Mouse (Mus musculus): Measurements from ENCODE around the gene Gm28635. TPM values are rescaled to one million over a fixed set of nuclear protein-coding genes. Genes with fewer than 3 reads are reported as not detected.
A peak's percentile ranks its signal among the peaks of the same experiment; 100 is the strongest.

The Gm28635 gene
- polyA plus RNA-seq (2015; fragmentation: Nextera tagmentation; extraction: Ambion mirVana): not detected in 2 replicates

DNA sequence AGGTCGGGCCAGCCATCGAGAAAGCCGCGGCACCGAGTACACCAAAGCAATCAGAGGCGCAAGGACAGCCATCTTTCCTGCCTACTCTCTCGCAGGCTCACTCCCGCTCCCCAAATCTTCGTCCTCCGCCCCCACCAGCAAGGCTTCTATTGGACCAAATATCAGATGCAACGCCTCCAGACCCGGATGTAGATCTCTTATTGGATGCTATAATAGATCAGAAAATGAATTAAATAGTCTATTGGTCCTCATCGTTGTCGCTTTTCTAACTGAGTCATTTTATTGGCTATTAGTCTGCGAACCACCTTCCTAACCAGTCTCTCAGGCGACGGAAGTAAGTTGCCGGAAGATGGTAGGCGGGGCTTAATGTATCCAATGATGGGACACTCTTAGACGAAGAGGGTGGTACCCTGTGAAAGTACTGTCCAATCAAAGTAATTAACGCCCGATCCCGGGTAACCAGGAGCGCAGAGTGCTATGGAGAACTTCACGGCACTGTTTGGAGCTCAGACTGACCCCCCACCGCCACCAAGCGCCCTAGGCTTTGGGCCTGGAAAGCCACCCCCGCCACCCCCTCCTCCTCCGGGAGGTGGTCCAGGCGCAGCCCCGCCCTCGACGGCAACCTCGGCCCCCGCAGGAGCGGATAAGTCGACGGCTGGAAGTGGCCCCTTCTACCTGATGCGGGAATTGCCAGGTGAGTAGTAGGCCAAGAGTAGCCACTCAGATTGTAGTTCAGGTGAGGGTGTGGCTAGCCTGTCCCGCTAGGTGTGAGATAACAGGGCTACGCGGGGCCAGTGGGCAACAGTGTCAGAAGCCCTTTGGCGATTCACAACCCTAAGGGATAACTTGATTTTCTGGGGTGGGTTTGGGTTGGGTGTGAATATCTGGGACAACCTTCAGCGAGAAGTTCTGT, at the start of gene Gm28635, which contains the start of gene Med19:
Gene Gm28635 (minus strand): TSS at position 74 of the 913 bp plus-strand sequence.
Gene Med19 (plus strand): TSS at position 435 of the 913 bp plus-strand sequence.
- peaks cover 29% of the 10 kb centered on the region for H3K36me3 ChIP-seq
- ATAC-seq (replicated peaks; ENCODE audit: insufficient number of reproducible peaks, insufficient read depth, low FRiP score, low read depth): peak; percentile 99
- H3K27ac ChIP-seq: peak within 1 kb of the TSS; percentile 78
- WGBS: under 1% methylated on average over 44 of the region's 44 CpGs
- peak within 1 kb of the TSS; percentile 85 for H3K4me2 ChIP-seq
- peak within 1 kb of the TSS; percentile 99 for H3K4me3 ChIP-seq
- peak within 1 kb of the TSS; percentile 91 for H3K9ac ChIP-seq
- H3K4me1 ChIP-seq (replicated peaks): peaks cover 27% of the 10 kb centered on the region
- no peaks in the 10 kb centered on the region for H3K9me3 ChIP-seq (replicated peaks)
- H3K27me3 ChIP-seq: no peaks in the 10 kb centered on the region

DNA sequence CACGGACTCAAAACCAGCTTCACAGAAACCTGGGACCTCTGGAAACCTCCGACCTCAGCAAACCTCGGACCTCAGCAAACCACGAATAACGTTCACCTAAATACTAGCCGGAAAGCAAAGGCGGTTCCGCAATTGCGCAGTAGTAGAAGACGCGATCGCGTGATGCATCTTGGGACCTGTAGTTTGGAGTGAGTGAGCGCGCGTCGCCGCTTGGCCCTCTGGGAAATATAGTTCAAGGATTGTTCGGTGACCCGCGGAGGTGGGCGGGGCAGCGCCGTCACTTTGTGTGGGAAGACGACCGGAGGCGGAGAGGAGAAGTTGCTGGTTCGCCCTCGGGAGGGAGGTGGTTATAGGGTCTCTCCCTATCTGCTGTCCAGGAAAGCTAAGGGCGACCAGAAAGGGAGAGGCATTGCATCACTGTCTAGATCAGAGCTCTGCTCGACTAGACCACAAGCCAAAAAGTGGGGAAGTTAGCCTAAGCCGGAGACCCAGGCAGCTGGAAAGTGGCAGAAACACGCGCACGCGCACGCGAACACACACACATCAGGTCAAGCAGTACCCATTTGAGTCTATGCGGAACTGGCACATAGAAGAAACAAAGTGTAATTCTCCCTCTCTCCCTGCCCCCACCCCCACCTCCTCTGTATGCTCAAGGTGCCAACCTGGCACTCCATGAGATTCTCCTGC, 49.5 kb upstream of the Gm28635 start, which contains the start of gene Clp1:
Gene Clp1 (minus strand): TSS at position 179 of the 687 bp plus-strand sequence.
- peak within 1 kb of the TSS; percentile 56 for H3K9ac ChIP-seq
- peak within 1 kb of the TSS; percentile 58 for H3K4me3 ChIP-seq
- peak within 1 kb of the TSS; percentile 88 for H3K27ac ChIP-seq
- no peaks in the 10 kb centered on the region for H3K9me3 ChIP-seq (replicated peaks)
- no peaks in the 10 kb centered on the region for H3K27me3 ChIP-seq
- ATAC-seq (replicated peaks; ENCODE audit: insufficient number of reproducible peaks, insufficient read depth, low FRiP score, low read depth): peak; percentile 96
- under 1% methylated on average over 39 of the region's 39 CpGs for WGBS
- H3K4me2 ChIP-seq: peak within 1 kb of the TSS; percentile 79
- peaks cover 20% of the 10 kb centered on the region for H3K4me1 ChIP-seq (replicated peaks)
- H3K36me3 ChIP-seq: peaks cover 25% of the 10 kb centered on the region

DNA sequence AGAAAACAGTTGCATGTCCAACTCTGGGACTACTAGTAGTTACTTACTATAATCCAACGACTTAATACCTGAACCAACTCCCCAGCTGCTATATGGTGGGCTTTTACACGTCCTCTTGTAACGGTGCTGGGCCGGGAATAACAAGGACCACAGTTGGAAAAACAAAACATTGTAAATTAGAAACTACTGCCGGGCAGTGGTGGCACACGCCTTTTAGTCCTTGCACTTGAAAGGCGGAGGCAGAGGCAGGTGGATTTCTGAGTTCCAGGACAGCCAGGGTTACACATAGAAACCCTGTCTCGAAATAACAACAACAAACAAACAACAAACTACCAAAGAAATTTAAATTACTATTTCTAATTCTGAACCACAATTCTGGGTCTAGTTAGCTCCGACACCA, 48.9 kb upstream of the Gm28635 start:
- H3K27ac ChIP-seq: no peak overlapping the region
- 2% methylated on average over 9 of the region's 9 CpGs for WGBS

DNA sequence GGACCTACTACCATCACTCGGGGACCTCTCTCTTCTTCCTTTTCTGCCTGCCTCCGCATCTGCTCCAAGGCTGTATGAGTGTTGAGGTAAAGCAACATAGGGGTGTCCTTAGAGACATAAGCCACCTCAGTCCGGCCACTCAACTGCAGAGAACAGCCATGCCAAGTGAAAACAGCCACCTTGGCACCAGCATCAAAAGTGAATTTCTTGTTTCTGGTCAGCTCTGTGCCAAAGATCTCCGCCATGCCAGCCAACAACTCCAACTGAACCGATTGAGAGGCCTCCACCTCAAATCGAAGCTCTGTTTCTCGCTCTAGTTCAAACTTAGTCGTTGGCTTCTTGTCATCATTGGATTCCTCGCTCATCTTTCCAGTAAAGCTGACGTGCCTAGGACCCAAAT, 47.9 kb upstream of the Gm28635 start:
- H3K4me1 ChIP-seq (replicated peaks): peaks cover 20% of the 10 kb centered on the region

More for the DNA sequence above, 48.9 kb upstream of the Gm28635 start:
- H3K9me3 ChIP-seq (replicated peaks): no peaks in the 10 kb centered on the region
- no peaks in the 10 kb centered on the region for H3K27me3 ChIP-seq
- peaks cover 31% of the 10 kb centered on the region for H3K36me3 ChIP-seq
- peak overlapping the region; percentile 58 for H3K4me3 ChIP-seq
- peak overlapping the region; percentile 56 for H3K9ac ChIP-seq
- H3K4me2 ChIP-seq: peak overlapping the region; percentile 79
- peaks cover 20% of the 10 kb centered on the region for H3K4me1 ChIP-seq (replicated peaks)
- no peak for ATAC-seq (replicated peaks; ENCODE audit: insufficient number of reproducible peaks, insufficient read depth, low FRiP score, low read depth)

DNA sequence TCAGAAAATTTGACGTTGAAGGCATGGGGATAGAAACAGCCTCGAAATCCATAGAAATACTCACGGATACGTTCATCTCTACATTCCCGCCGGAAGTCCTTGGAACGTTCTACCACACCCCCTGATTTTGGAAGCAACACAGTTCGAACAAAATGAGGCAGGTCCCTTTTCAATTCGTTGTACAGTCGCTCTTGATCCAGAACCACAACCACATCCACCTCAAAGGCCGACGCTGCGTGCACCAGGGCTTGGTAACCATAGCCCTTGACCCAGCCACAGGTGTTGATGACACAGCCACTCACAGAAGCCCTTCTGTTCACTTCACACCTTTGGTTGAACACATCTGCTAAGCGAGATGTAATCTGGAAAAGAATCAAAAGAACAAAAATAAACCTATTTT, 46.0 kb upstream of the Gm28635 start:
- 89% methylated on average over 14 of the region's 14 CpGs for WGBS
- H3K36me3 ChIP-seq: peaks cover 33% of the 10 kb centered on the region
- H3K4me3 ChIP-seq: no peak overlapping the region
- ATAC-seq (replicated peaks; ENCODE audit: insufficient number of reproducible peaks, insufficient read depth, low FRiP score, low read depth): no peak
- no peak overlapping the region for H3K9ac ChIP-seq
- H3K4me2 ChIP-seq: no peak overlapping the region
- peaks cover 20% of the 10 kb centered on the region for H3K4me1 ChIP-seq (replicated peaks)
- H3K9me3 ChIP-seq (replicated peaks): no peaks in the 10 kb centered on the region
- H3K27me3 ChIP-seq: no peaks in the 10 kb centered on the region
- H3K27ac ChIP-seq: no peak overlapping the region

More for the DNA sequence above, 47.9 kb upstream of the Gm28635 start:
- Histone ChIP-seq H3K36me3 (peaks cover 33% of the 10 kb centered on the region), H3K27me3 (no peaks in the 10 kb centered on the region), H3K9ac (no peak overlapping the region), H3K27ac (no peak overlapping the region), H3K9me3 (replicated peaks) (no peaks in the 10 kb centered on the region), H3K4me3 (no peak overlapping the region; the same call in 1 of the 2 replicates), H3K4me2 (peak overlapping the region; percentile 79)
- WGBS: 86% methylated on average over 10 of the region's 10 CpGs
- ATAC-seq (replicated peaks; ENCODE audit: insufficient number of reproducible peaks, insufficient read depth, low FRiP score, low read depth): no peak

DNA sequence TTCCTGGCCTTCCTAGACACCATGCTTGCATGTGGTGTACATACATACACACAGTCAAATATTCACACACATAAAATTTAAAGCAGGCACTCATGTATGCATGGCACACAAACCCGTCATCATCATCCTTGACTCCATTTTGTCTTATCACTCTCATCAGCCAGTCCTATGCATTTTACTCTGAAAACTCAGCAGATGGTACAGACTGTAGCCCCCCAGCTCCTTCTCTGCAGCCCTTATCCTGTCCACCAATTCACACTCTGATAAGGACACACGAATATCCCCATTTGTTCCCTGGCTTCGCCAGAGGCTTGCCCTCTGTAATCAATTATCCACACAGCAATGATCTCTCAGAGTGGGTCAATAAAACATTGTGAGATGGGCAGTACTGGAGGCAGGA, 43.3 kb upstream of the Gm28635 start:
- no peak overlapping the region for H3K9ac ChIP-seq
- 75% methylated on average over 3 of the region's 3 CpGs for WGBS
- no peaks in the 10 kb centered on the region for H3K9me3 ChIP-seq (replicated peaks)
- H3K27me3 ChIP-seq: no peaks in the 10 kb centered on the region
- H3K4me1 ChIP-seq (replicated peaks): peaks cover 23% of the 10 kb centered on the region
- no peak overlapping the region for H3K4me2 ChIP-seq
- no peak for ATAC-seq (replicated peaks; ENCODE audit: insufficient number of reproducible peaks, insufficient read depth, low FRiP score, low read depth)
- peaks cover 33% of the 10 kb centered on the region for H3K36me3 ChIP-seq
- no peak overlapping the region for H3K4me3 ChIP-seq
- H3K27ac ChIP-seq: no peak overlapping the region

DNA sequence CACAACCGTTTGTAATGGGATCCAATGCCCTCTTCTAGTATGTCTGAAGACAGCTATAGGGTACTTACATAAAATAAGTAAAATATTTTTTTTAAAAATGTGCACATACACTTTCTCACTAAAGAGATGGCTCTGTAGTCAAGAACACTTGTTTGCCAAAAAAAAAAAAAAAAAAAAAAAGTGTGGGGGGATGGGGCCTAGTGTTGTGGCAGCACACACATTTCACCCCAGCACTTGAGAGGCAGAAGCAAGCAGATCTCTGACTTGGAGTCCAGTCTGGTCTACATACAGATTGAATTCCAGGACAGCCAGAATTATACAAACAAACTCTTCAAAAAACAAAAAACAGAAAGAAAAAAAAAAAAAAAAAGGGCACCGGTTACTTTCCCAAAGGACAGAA, 42.9 kb upstream of the Gm28635 start:
- ATAC-seq (replicated peaks; ENCODE audit: insufficient number of reproducible peaks, insufficient read depth, low FRiP score, low read depth): no peak
- WGBS: 93% methylated on average over 2 of the region's 2 CpGs

DNA sequence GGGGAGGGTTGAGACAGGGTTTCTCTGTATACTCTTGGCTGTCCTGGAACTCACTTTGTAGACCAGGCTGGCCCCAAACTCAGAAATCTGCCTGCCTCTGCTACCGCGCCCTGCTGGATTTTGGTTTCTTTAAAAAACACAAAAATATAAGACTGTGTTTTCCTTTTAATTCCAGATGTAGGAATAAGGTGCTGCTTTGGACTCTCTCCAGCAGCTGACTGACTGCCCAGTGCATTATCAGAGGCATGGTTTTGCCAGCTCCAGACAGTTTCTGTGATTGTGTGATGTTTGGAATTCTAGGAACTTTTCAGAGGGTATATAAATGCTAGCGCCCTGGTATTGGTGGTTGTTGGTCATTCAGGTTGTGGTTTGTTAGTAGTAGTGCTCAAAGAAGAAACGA, 39.5 kb upstream of the Gm28635 start:
- Histone ChIP-seq H3K4me3 (no peak overlapping the region), H3K9me3 (replicated peaks) (no peaks in the 10 kb centered on the region), H3K9ac (no peak overlapping the region), H3K36me3 (peaks cover 8% of the 10 kb centered on the region; the same call in 1 of the 2 replicates), H3K4me1 (replicated peaks) (peaks cover 20% of the 10 kb centered on the region), H3K27ac (no peak overlapping the region), H3K4me2 (no peak overlapping the region), H3K27me3 (no peaks in the 10 kb centered on the region)
- no peak for ATAC-seq (replicated peaks; ENCODE audit: insufficient number of reproducible peaks, insufficient read depth, low FRiP score, low read depth)
- 86% methylated on average over 4 of the region's 4 CpGs for WGBS

More for the DNA sequence above, 42.9 kb upstream of the Gm28635 start:
- Histone ChIP-seq H3K27ac (no peak overlapping the region), H3K27me3 (no peaks in the 10 kb centered on the region), H3K4me1 (replicated peaks) (peaks cover 18% of the 10 kb centered on the region), H3K36me3 (peaks cover 32% of the 10 kb centered on the region), H3K4me2 (no peak overlapping the region), H3K9ac (no peak overlapping the region), H3K4me3 (no peak overlapping the region), H3K9me3 (replicated peaks) (no peaks in the 10 kb centered on the region)

DNA sequence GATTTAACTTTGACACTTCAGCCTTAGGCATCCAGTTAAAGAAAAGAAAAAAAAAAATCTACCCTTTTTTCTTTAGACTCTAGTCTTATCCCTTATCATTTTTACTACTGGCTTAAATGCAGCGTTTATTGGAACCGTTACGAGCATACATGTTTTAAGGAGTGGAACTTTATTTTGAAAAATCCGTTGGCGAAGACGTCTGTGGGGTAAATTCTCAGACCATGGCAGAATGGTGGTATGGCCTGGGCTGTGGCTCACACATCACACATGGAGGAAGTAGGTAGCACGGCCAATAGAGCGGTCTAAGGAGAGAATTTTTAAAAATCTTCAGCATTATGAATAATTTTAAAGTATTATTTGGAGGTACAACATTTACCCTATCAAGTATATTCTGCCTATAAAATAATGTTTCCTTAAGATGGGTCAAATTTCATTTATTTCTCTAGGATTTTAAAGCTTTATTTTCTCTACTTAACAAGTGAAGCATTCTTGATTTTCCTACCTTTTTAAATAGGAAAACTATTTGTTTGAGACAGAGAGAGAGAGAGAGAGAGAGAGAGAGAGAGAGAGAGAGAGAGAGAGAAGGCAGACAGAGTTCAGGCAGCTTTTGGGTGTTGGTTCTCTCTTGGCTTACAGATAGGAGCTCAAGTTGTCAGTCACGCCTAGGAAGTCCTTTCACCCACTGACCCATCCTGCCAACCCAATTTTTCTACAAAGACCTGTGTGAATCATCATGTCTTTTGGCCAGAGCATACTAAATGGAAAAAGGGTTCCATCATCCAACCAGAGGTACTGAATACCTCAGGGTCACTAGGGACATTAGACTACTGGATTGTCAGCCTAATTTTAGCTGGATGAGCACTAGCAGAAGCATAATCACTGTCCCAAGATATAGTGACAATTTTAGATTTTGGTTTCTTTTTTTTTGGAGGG, 38.8 kb upstream of the Gm28635 start:
- peaks cover 20% of the 10 kb centered on the region for H3K4me1 ChIP-seq (replicated peaks)
- peak overlapping the region; percentile 98 for H3K4me3 ChIP-seq
- peak overlapping the region; percentile 71; the same call in 1 of the 2 replicates for H3K9ac ChIP-seq
- H3K27ac ChIP-seq: peak overlapping the region; percentile 98
- no peaks in the 10 kb centered on the region for H3K27me3 ChIP-seq
- no peak for ATAC-seq (replicated peaks; ENCODE audit: insufficient number of reproducible peaks, insufficient read depth, low FRiP score, low read depth)
- peak overlapping the region; percentile 79 for H3K4me2 ChIP-seq
- WGBS: 26% methylated on average over 9 of the region's 9 CpGs
- peaks cover 2% of the 10 kb centered on the region; the same call in 1 of the 2 replicates for H3K36me3 ChIP-seq
- no peaks in the 10 kb centered on the region for H3K9me3 ChIP-seq (replicated peaks)

DNA sequence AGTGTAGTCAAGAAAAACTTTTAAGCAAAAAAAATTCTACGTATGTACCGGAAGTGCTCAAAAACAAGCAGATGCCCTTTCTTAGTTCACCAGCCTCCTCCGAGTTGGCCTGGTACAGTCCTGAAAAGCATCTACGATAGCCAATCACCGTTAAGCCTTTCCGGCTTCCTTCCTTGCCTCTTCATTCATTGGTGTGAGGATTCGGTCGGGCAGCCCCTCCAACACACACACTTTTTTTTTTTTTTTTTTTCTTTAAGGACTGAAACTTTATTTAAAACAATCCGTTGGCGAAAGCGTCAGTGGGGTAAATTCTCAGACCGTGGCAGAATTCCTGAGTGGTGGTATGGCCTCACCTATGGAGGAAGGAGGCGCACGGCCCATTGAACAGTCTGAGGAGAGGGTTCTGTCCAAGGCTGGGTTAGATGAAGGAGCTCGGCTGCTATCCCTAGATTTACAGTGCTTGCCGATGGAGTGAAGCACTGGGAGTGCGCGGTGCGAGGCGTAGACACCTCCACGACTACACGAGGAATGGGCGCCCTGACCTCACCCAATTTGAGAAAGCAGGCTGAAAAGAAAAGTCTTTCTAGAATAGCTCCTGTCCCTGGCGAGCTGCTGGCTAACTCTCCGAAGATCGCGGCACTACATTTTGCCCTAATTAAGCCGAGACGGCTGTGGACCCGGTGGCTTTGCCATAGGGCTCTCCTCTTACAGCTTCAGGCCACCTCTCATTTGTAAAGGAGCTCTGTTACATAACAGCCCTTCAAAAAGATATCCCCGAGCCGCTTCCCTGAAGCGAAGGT, 37.9 kb upstream of the Gm28635 start:
- WGBS: under 1% methylated on average over 33 of the region's 33 CpGs
- H3K27ac ChIP-seq: peak overlapping the region; percentile 98

More for the DNA sequence above, 37.9 kb upstream of the Gm28635 start:
- Histone ChIP-seq H3K27me3 (no peaks in the 10 kb centered on the region), H3K9me3 (replicated peaks) (no peaks in the 10 kb centered on the region), H3K36me3 (peaks cover 5% of the 10 kb centered on the region; the same call in 1 of the 2 replicates), H3K4me2 (peak overlapping the region; percentile 79), H3K9ac (peak overlapping the region; percentile 71), H3K4me3 (peak overlapping the region; percentile 98), H3K4me1 (replicated peaks) (peaks cover 20% of the 10 kb centered on the region)
- peak; percentile 91 for ATAC-seq (replicated peaks; ENCODE audit: insufficient number of reproducible peaks, insufficient read depth, low FRiP score, low read depth)
